Mouse (Mus musculus) forebrain, embryonic 12.5 days (tissue): ENCODE data around the gene Fgf22. TPM values are rescaled to one million over a fixed set of nuclear protein-coding genes. Genes with fewer than 3 reads are reported as not detected.

ENCODE experiments used
- ATAC-seq: fragments of 200-750 bp; cut with Nextera tagmentation; 2 replicates; pipeline ENCODE4 v1.8.0; 2017; ENCODE audit warnings: moderate TSS enrichment; ENCODE audit not compliant: low FRiP score
- H3K27ac ChIP-seq: fragments of 300-500 bp; sonication (generic); 2 replicates; pipeline ENCODE4 v1.5.1; 2016; ENCODE audit warnings: mild to moderate bottlenecking
- H3K27me3 ChIP-seq: fragments of 300-500 bp; sonication (generic); 2 replicates; pipeline ENCODE4 v1.6.1; 2016; ENCODE audit warnings: mild to moderate bottlenecking
- H3K36me3 ChIP-seq: fragments of 300-500 bp; sonication (generic); replicated peaks from 2 replicates; pipeline ENCODE4 v1.6.1; 2016; ENCODE audit warnings: mild to moderate bottlenecking
- H3K4me1 ChIP-seq: fragments of 300-500 bp; sonication (generic); 2 replicates; pipeline ENCODE4 v1.6.1; 2016
- H3K4me2 ChIP-seq: fragments of 300-500 bp; sonication (generic); 2 replicates; pipeline ENCODE4 v1.6.1; 2016; ENCODE audit warnings: mild to moderate bottlenecking, moderate library complexity
- H3K4me3 ChIP-seq: fragments of 300-500 bp; sonication (generic); replicated peaks from 2 replicates; pipeline ENCODE4 v1.5.1; 2016; ENCODE audit warnings: mild to moderate bottlenecking
- H3K9ac ChIP-seq: fragments of 300-500 bp; sonication (generic); 2 replicates; pipeline ENCODE4 v1.6.1; 2016; ENCODE audit warnings: mild to moderate bottlenecking
- H3K9me3 ChIP-seq: fragments of 300-500 bp; sonication (generic); 2 replicates; pipeline ENCODE4 v1.6.1; 2016
- WGBS: fragments of 180-500 bp; shearing (Covaris S2); methylation state at CpG from one replicate; pipeline ENCODE4 v1.1.7; 2016; 5-methylcytosine and 5-hydroxymethylcytosine counted together
- polyA plus RNA-seq: library from polyadenylated mRNA; unstranded; fragments of >200 nt; fragmentation: Nextera tagmentation; extraction: Ambion mirVana; gene quantifications from 2 replicates; pipeline ENCODE4 v1.2.1, GENCODE M21; 2016

The Fgf22 gene
- polyA plus RNA-seq, 1 experiment from 2014 or later, result 0.47 TPM

DNA sequence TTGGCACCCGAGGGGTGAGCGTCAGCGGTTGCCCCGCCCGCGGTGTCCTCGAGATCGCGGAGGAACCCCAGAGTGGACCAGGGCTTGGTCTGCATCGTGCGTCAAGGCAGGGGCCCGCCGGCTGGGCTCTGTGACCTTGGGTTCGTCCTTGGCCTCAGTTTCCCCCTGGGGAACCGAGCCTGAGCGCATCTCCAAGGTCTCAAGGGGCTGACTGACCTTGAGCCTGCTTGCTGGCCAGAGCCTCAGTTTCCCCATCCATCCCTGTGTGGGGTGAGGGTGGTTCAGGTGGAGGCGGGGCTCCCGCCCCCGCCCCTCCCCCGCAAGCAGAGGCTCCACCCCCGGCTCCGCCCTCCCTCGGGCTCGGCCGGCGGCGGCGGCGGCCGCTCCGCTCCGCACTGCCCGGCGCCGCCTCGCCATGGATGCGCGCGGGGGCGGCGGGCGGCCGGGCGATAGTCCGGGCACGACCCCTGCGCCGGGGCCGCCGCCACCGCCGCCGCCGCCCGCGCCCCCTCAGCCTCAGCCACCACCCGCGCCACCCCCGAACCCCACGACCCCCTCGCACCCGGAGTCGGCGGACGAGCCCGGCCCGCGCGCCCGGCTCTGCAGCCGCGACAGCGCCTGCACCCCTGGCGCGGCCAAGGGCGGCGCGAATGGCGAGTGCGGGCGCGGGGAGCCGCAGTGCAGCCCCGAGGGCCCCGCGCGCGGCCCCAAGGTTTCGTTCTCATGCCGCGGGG, 38.5 kb upstream of the Fgf22 start, which contains the start of gene Hcn2:
Hcn2 (plus strand) TSS at position 381 of the 734 bp plus-strand sequence.
- peak; percentile 73 for ATAC-seq
- Histone ChIP-seq H3K9me3 (no peaks in the 10 kb centered on the region), H3K27me3 (peaks cover 71% of the 10 kb centered on the region), H3K4me1 (peaks cover 16% of the 10 kb centered on the region), H3K9ac (peak within 1 kb of the TSS; percentile 68), H3K27ac (no peak within 1 kb of the TSS), H3K36me3 (peaks cover 12% of the 10 kb centered on the region), H3K4me2 (peak within 1 kb of the TSS; percentile 93), H3K4me3 (peak within 1 kb of the TSS; percentile 63)
- WGBS, result 2% methylated on average over 37 of the region's 91 CpGs

DNA sequence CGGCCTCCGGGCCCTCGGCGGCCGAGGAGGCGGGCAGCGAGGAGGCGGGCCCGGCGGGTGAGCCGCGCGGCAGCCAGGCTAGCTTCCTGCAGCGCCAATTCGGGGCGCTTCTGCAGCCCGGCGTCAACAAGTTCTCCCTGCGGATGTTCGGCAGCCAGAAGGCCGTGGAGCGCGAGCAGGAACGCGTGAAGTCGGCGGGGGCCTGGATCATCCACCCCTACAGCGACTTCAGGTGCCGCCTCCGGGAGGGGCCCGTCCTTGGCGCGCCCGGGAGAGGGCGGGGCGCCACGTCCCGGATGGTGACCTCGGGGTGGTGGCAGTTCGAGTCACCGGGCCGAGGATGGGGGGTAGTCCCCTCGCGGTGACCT, 37.9 kb upstream of the Fgf22 start:
- 1% methylated on average over 41 of the region's 44 CpGs for WGBS
- Histone ChIP-seq H3K9ac (peak overlapping the region; percentile 68), H3K9me3 (no peaks in the 10 kb centered on the region), H3K36me3 (peaks cover 6% of the 10 kb centered on the region; the same call in 1 of the 2 replicates), H3K4me3 (peak overlapping the region; percentile 63), H3K27ac (no peak overlapping the region), H3K4me1 (peaks cover 16% of the 10 kb centered on the region), H3K27me3 (peaks cover 71% of the 10 kb centered on the region), H3K4me2 (peak overlapping the region; percentile 93)
- peak; percentile 37 for ATAC-seq

GRCm38 (mm10) chr10:79717640-79718357, 37.1 kb upstream of the Fgf22 start:
- H3K36me3 ChIP-seq, result no peaks in the 10 kb centered on the region
- peaks cover 16% of the 10 kb centered on the region for H3K4me1 ChIP-seq
- 2% methylated on average over 43 of the region's 43 CpGs for WGBS
- no peak overlapping the region for H3K27ac ChIP-seq
- H3K9ac ChIP-seq, result no peak overlapping the region
- peaks cover 75% of the 10 kb centered on the region for H3K27me3 ChIP-seq
- H3K4me3 ChIP-seq, result peak overlapping the region; percentile 63
- H3K4me2 ChIP-seq, result peak overlapping the region; percentile 93
- no peak for ATAC-seq
- H3K9me3 ChIP-seq, result no peaks in the 10 kb centered on the region

DNA sequence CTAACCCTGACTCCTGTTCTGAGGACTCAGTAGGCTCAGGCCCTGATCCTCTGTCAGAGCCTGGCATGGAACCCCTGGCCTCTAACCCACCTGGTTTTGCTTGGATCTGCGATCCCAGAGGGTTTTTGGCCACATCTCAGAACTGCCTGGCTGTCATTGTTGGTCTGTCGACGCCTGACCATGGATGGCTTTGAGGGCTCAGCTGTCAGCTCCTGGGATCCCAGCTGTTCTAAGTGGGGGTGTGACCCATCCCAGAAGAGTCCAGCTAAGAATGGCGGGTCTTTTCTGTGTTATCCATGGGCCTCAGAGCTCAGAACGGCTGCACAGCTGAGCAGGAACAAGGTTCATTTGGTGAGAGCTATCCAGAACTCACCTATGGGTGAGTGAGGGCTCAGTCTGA, 33.8 kb upstream of the Fgf22 start:
- Histone ChIP-seq H3K27ac (no peak overlapping the region), H3K27me3 (peaks cover 51% of the 10 kb centered on the region), H3K4me3 (no peak overlapping the region), H3K9ac (no peak overlapping the region), H3K36me3 (no peaks in the 10 kb centered on the region), H3K9me3 (no peaks in the 10 kb centered on the region), H3K4me1 (peaks cover 15% of the 10 kb centered on the region), H3K4me2 (no peak overlapping the region)
- WGBS, result 69% methylated on average over 5 of the region's 5 CpGs
- no peak for ATAC-seq

- 67% methylated on average over 6 of the region's 6 CpGs for WGBS
- Histone ChIP-seq H3K4me1 (0 out of 2 replicates have a peak, but pooled peaks cover under 1% of the 10 kb centered on the region), H3K27me3 (peaks cover 32% of the 10 kb centered on the region)
Measured at GRCm38 (mm10) chr10:79723047-79723446, 31.8 kb upstream of the Fgf22 start.

GRCm38 (mm10) chr10:79723692-79724091, 31.2 kb upstream of the Fgf22 start:
- peaks cover 25% of the 10 kb centered on the region for H3K27me3 ChIP-seq
- H3K4me3 ChIP-seq, result no peak overlapping the region
- no peak overlapping the region for H3K4me2 ChIP-seq
- ATAC-seq, result no peak
- no peaks in the 10 kb centered on the region for H3K36me3 ChIP-seq
- H3K4me1 ChIP-seq, result no peaks in the 10 kb centered on the region
- WGBS, result 91% methylated on average over 7 of the region's 7 CpGs
- no peak overlapping the region for H3K9ac ChIP-seq
- no peaks in the 10 kb centered on the region for H3K9me3 ChIP-seq
- H3K27ac ChIP-seq, result no peak overlapping the region

More at GRCm38 (mm10) chr10:79723047-79723446, 31.8 kb upstream of the Fgf22 start:
- no peak for ATAC-seq
- Histone ChIP-seq H3K27ac (no peak overlapping the region), H3K36me3 (no peaks in the 10 kb centered on the region), H3K4me3 (no peak overlapping the region), H3K4me2 (no peak overlapping the region), H3K9me3 (no peaks in the 10 kb centered on the region), H3K9ac (no peak overlapping the region)

DNA sequence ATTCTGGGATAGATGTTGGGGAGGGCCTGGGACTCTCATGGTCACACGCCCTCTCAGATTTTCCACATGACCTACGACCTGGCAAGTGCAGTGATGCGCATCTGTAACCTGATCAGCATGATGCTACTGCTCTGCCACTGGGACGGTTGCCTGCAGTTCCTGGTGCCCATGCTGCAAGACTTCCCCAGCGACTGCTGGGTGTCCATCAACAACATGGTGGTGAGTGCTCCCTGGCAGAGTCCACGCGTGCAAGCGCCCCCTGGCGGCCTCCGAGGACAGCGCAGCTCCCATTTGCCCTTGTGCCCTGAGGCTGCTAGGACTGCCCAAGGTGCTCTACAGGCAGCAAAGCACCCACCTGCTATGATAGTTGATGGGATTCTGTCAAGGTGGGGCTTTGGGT, 28.8 kb upstream of the Fgf22 start:
- no peak overlapping the region for H3K4me2 ChIP-seq
- H3K4me3 ChIP-seq, result no peak overlapping the region
- H3K9ac ChIP-seq, result no peak overlapping the region
- ATAC-seq, result no peak
- WGBS, result 34% methylated on average over 11 of the region's 11 CpGs
- H3K27me3 ChIP-seq, result peaks cover 3% of the 10 kb centered on the region; the same call in 1 of the 2 replicates
- H3K9me3 ChIP-seq, result no peaks in the 10 kb centered on the region
- H3K36me3 ChIP-seq, result no peaks in the 10 kb centered on the region
- H3K27ac ChIP-seq, result no peak overlapping the region
- no peaks in the 10 kb centered on the region for H3K4me1 ChIP-seq

DNA sequence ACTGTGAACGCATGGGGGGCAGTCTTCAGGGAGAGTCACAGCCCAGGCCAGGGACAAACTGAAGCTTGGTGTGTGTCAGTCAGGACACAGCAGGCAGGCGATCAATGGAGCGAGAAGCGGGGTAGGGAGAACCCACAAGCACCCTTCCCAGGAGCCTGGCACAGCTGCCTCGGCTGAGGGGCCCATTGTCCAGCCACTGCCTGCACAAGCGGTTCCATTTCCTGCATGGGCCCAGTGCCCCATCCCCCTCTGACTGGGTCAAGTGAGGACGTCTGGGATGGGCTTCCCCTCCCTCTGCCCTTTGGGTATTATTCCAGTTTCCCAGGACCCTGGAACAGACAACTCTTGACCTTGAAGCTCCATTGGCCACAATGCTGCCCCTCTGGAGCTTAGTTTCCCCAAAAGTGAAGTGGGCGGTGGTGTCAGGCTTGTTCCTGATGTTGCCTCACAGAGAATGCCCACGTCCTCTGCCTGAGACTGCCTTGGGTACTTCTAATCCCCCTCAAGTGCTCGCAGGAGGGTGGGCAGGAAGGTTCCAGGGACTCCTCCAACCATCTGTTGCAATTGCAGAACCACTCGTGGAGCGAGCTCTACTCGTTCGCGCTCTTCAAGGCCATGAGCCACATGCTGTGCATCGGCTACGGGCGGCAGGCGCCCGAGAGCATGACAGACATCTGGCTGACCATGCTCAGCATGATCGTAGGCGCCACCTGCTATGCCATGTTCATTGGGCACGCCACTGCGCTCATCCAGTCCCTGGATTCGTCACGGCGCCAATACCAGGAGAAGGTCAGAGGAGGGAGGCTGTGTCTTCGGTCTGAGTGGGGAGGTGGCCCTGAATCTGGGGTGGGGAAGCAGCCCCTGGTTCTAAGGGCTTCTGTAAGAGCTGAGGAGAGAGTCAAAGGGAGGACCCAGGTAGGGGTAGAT, 26.3 kb upstream of the Fgf22 start:
- no peak overlapping the region for H3K9ac ChIP-seq
- H3K4me3 ChIP-seq, result no peak overlapping the region
- no peak for ATAC-seq
- 78% methylated on average over 28 of the region's 28 CpGs for WGBS
- no peak overlapping the region for H3K4me2 ChIP-seq
- 0 out of 2 replicates have a peak, but pooled peaks cover 4% of the 10 kb centered on the region for H3K9me3 ChIP-seq
- peaks cover 6% of the 10 kb centered on the region; the same call in 1 of the 2 replicates for H3K36me3 ChIP-seq
- H3K27me3 ChIP-seq, result no peaks in the 10 kb centered on the region
- no peak overlapping the region for H3K27ac ChIP-seq
- no peaks in the 10 kb centered on the region for H3K4me1 ChIP-seq

DNA sequence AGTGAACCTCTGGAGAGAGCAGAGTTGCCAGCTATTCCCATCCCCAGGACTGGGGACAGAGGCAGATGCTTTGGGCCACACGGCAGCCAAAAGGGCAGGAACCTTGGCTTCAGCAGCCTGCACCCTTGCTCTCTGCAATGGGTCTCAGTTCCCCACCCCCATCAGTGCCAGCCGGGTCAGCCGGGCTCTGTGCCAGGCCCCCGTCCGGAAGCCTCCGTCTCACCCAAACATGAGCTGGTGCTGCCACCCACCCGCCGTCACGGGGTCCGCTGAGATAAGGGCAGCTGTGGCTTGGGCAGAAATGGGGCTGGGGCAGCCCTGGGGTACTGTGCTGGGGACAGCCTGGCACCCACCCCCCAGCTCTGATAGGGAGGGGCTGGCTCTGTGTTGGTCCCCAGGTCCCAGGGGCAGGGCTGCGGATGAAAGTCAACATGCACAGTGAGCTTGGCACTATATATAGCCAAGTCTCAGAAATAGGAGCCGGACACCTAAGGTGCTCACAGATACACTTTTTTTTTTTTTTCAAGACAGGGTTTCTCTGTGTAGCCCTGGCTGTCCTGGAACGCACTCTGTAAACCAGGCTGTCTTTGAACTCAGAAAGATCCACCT, 25.4 kb upstream of the Fgf22 start:
- 87% methylated on average over 13 of the region's 13 CpGs for WGBS
- H3K27ac ChIP-seq, result no peak overlapping the region
- no peaks in the 10 kb centered on the region for H3K4me1 ChIP-seq
- H3K36me3 ChIP-seq, result peaks cover 13% of the 10 kb centered on the region
- no peak overlapping the region for H3K4me3 ChIP-seq
- H3K9ac ChIP-seq, result no peak overlapping the region
- H3K27me3 ChIP-seq, result no peaks in the 10 kb centered on the region
- H3K4me2 ChIP-seq, result no peak overlapping the region
- 0 out of 2 replicates have a peak, but pooled peaks cover 4% of the 10 kb centered on the region for H3K9me3 ChIP-seq
- no peak for ATAC-seq

GRCm38 (mm10) chr10:79732500-79732899, 22.4 kb upstream of the Fgf22 start:
- no peak for ATAC-seq
- H3K4me3 ChIP-seq, result no peak overlapping the region

DNA sequence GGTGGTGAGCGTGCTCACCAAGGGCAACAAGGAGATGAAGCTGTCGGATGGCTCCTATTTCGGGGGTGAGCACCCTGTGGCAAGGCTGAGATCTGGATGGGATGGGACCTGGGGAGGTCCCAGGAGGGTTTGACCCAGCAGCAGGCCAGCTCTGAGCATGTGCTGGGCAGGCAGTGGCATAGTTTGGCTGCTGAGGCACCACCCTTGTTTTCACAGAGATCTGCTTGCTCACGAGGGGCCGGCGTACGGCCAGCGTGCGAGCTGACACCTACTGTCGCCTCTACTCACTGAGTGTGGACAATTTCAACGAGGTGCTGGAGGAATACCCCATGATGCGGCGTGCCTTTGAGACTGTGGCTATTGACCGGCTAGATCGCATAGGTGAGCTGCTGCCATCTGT, 21.0 kb upstream of the Fgf22 start:
- Histone ChIP-seq H3K27ac (no peak overlapping the region), H3K27me3 (peaks cover 19% of the 10 kb centered on the region), H3K9ac (no peak overlapping the region), H3K4me3 (no peak overlapping the region), H3K9me3 (peaks cover 12% of the 10 kb centered on the region; the same call in 1 of the 2 replicates), H3K4me2 (no peak overlapping the region), H3K36me3 (peaks cover 55% of the 10 kb centered on the region), H3K4me1 (peaks cover 7% of the 10 kb centered on the region; the same call in 1 of the 2 replicates)
- ATAC-seq, result no peak
- WGBS, result 97% methylated on average over 15 of the region's 15 CpGs

More at GRCm38 (mm10) chr10:79732500-79732899, 22.4 kb upstream of the Fgf22 start:
- Histone ChIP-seq H3K4me2 (no peak overlapping the region), H3K4me1 (peaks cover 7% of the 10 kb centered on the region; the same call in 1 of the 2 replicates), H3K27me3 (peaks cover 19% of the 10 kb centered on the region), H3K9ac (no peak overlapping the region), H3K9me3 (0 out of 2 replicates have a peak, but pooled peaks cover 7% of the 10 kb centered on the region), H3K27ac (no peak overlapping the region), H3K36me3 (peaks cover 42% of the 10 kb centered on the region)
- WGBS, result 100% methylated on average over 1 of the region's 1 CpGs
